Mouse (Mus musculus): ENCODE results near the gene Fez1.

GRCm38 (mm10) chr9:36864862-36865813 is 43.5 kb downstream of the Fez1 start:
- TF ChIP-seq POLR2A (IDR thresholded peaks at IDR 0.05; ENCODE audit: borderline replicate concordance, low read depth, low read length) (no peak), CTCF (IDR thresholded peaks at IDR 0.05; ENCODE audit: low read depth, low read length) (no peak)
